Mouse (Mus musculus): Measurements from ENCODE around the gene Cse1l. TPM values are rescaled to one million over a fixed set of nuclear protein-coding genes. Genes with fewer than 3 reads are reported as not detected.

Gene Cse1l
- total RNA-seq (2017): 70.7 to 108 TPM (median 105 TPM) in 3 replicates

- peak; percentile 84 for ATAC-seq (replicated peaks; ENCODE audit: insufficient number of reproducible peaks, low FRiP score, low TSS enrichment, poor library complexity, severe bottlenecking)
Measured at GRCm38 (mm10) chr2:166905711-166906522, at the start of gene Cse1l. Gene Cse1l, plus strand, starts transcription at chr2:166906040.

- ATAC-seq (replicated peaks; ENCODE audit: insufficient number of reproducible peaks, low FRiP score, low TSS enrichment, poor library complexity, severe bottlenecking): no peak
Measured at GRCm38 (mm10) chr2:166856366-166856765, 49.5 kb upstream of the Cse1l start.

- no peak for ATAC-seq (replicated peaks; ENCODE audit: insufficient number of reproducible peaks, low FRiP score, low TSS enrichment, poor library complexity, severe bottlenecking)
Measured at GRCm38 (mm10) chr2:166857118-166857517, 48.7 kb upstream of the Cse1l start.

GRCm38 (mm10) chr2:166859214-166859613, 46.6 kb upstream of the Cse1l start:
- ATAC-seq (replicated peaks; ENCODE audit: insufficient number of reproducible peaks, low FRiP score, low TSS enrichment, poor library complexity, severe bottlenecking): no peak

- ATAC-seq (replicated peaks; ENCODE audit: insufficient number of reproducible peaks, low FRiP score, low TSS enrichment, poor library complexity, severe bottlenecking): no peak
Measured at GRCm38 (mm10) chr2:166862505-166862904, 43.3 kb upstream of the Cse1l start.

- ATAC-seq (replicated peaks; ENCODE audit: insufficient number of reproducible peaks, low FRiP score, low TSS enrichment, poor library complexity, severe bottlenecking): no peak
Measured at GRCm38 (mm10) chr2:166865476-166865875, 40.4 kb upstream of the Cse1l start.

GRCm38 (mm10) chr2:166870271-166870865, 35.5 kb upstream of the Cse1l start:
- ATAC-seq (replicated peaks; ENCODE audit: insufficient number of reproducible peaks, low FRiP score, low TSS enrichment, poor library complexity, severe bottlenecking): no peak

GRCm38 (mm10) chr2:166870899-166871298, 34.9 kb upstream of the Cse1l start:
- no peak for ATAC-seq (replicated peaks; ENCODE audit: insufficient number of reproducible peaks, low FRiP score, low TSS enrichment, poor library complexity, severe bottlenecking)

GRCm38 (mm10) chr2:166874675-166875280, 31.1 kb upstream of the Cse1l start:
- ATAC-seq (replicated peaks; ENCODE audit: insufficient number of reproducible peaks, low FRiP score, low TSS enrichment, poor library complexity, severe bottlenecking): no peak; the same call in 1 of the 2 replicates

GRCm38 (mm10) chr2:166875561-166875960, 30.3 kb upstream of the Cse1l start:
- no peak for ATAC-seq (replicated peaks; ENCODE audit: insufficient number of reproducible peaks, low FRiP score, low TSS enrichment, poor library complexity, severe bottlenecking)

- no peak; the same call in 1 of the 2 replicates for ATAC-seq (replicated peaks; ENCODE audit: insufficient number of reproducible peaks, low FRiP score, low TSS enrichment, poor library complexity, severe bottlenecking)
Measured at GRCm38 (mm10) chr2:166876331-166876730, 29.5 kb upstream of the Cse1l start.

GRCm38 (mm10) chr2:166885066-166885465, 20.8 kb upstream of the Cse1l start:
- ATAC-seq (replicated peaks; ENCODE audit: insufficient number of reproducible peaks, low FRiP score, low TSS enrichment, poor library complexity, severe bottlenecking): no peak

GRCm38 (mm10) chr2:166885619-166886018, 20.2 kb upstream of the Cse1l start:
- ATAC-seq (replicated peaks; ENCODE audit: insufficient number of reproducible peaks, low FRiP score, low TSS enrichment, poor library complexity, severe bottlenecking): no peak

- no peak for ATAC-seq (replicated peaks; ENCODE audit: insufficient number of reproducible peaks, low FRiP score, low TSS enrichment, poor library complexity, severe bottlenecking)
Measured at GRCm38 (mm10) chr2:166886231-166886630, 19.6 kb upstream of the Cse1l start.

- ATAC-seq (replicated peaks; ENCODE audit: insufficient number of reproducible peaks, low FRiP score, low TSS enrichment, poor library complexity, severe bottlenecking): no peak
Measured at GRCm38 (mm10) chr2:166887816-166888215, 18.0 kb upstream of the Cse1l start.

- no peak for ATAC-seq (replicated peaks; ENCODE audit: insufficient number of reproducible peaks, low FRiP score, low TSS enrichment, poor library complexity, severe bottlenecking)
Measured at GRCm38 (mm10) chr2:166891366-166891880, 14.4 kb upstream of the Cse1l start.

GRCm38 (mm10) chr2:166892158-166892680, 13.6 kb upstream of the Cse1l start:
- ATAC-seq (replicated peaks; ENCODE audit: insufficient number of reproducible peaks, low FRiP score, low TSS enrichment, poor library complexity, severe bottlenecking): no peak

GRCm38 (mm10) chr2:166893036-166893435, 12.8 kb upstream of the Cse1l start:
- no peak for ATAC-seq (replicated peaks; ENCODE audit: insufficient number of reproducible peaks, low FRiP score, low TSS enrichment, poor library complexity, severe bottlenecking)

- ATAC-seq (replicated peaks; ENCODE audit: insufficient number of reproducible peaks, low FRiP score, low TSS enrichment, poor library complexity, severe bottlenecking): no peak
Measured at GRCm38 (mm10) chr2:166896368-166896767, 9.5 kb upstream of the Cse1l start.
